Mouse (Mus musculus): ENCODE measurements around the gene Yif1b. TPM values are rescaled to one million over a fixed set of nuclear protein-coding genes. Genes with fewer than 3 reads are reported as not detected.
A peak's percentile ranks its signal among the peaks of the same experiment; 100 is the strongest.

Yif1b gene
- polyA plus RNA-seq, 2 experiments = 24.4 to 44.5 TPM

DNA sequence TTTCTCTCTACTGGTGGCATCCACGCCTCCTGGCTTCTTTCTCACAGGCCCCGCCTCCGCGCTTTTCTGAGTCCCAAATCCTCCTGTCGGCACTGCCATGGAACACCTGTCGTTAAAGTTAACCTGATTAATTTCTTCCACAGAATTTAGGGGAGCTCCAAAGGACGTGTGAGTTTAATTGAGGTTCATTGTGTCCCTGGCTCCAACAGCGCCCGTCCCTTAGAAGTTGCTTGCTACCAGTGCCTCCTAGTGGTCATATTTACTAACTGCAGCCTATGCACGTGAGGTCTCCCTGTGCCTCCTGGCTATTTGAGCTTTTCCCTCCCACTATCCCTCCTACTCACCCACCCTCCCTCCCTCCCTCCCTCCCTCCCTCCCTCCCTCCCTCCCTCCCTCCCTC, 58.9 kb downstream of the Yif1b start:
- H3K4me1 ChIP-seq (replicated peaks; ENCODE audit: control insufficient read depth in 2 of 2, insufficient read depth in 2 of 2, low read length in 1 of 2) = peaks cover 0 to 7% of the 10 kb centered on the region in 2 experiments; a peak in 1 of 4 replicates
- H3K4me2 ChIP-seq (ENCODE audit: low read depth) = no peak overlapping the region
- DNase-seq (ENCODE audit: low read depth in 3 of 3, low spot score in 3 of 3) (peak in 1 of 3 experiments; percentile 49), ATAC-seq (ENCODE audit: insufficient read depth) (no peak)
- no peak overlapping the region for H3K27ac ChIP-seq
- no peaks in the 10 kb centered on the region for H3K9me3 ChIP-seq (ENCODE audit: control insufficient read depth, low read length)
- H3K9ac ChIP-seq (replicated peaks) = no peak overlapping the region
- no peaks in the 10 kb centered on the region; the same call in 1 of the 2 replicates for H3K27me3 ChIP-seq (ENCODE audit: control insufficient read depth, insufficient read depth, low read length)
- TF ChIP-seq EP300 (IDR thresholded peaks at IDR 0.05; ENCODE audit: low read depth) = no peak
- TF ChIP-seq CTCF (IDR thresholded peaks at IDR 0.05; ENCODE audit: low read depth) = peak; percentile 88
- H3K4me3 ChIP-seq (ENCODE audit: insufficient read depth in 1 of 2, low read depth in 2 of 2, low read length in 2 of 2) = no peak overlapping the region
- WGBS (ENCODE audit: insufficient replicate concordance) = 14% methylated on average over 10 of the region's 10 CpGs
- no peaks in the 10 kb centered on the region for H3K36me3 ChIP-seq (replicated peaks; ENCODE audit: control insufficient read depth, insufficient read depth, low read depth)

Other genes with a start within 250 kb of the Yif1b start
- 0.06 and 0.15 TPM in 2 replicates for gene Ryr1, start 113.2 kb upstream of the Yif1b start, polyA plus RNA-seq (2012; rRNA removed)
- gene Ryr1, start 113.2 kb upstream of the Yif1b start, polyA plus RNA-seq (2014; fragmentation: Nextera tagmentation; extraction: Ambion mirVana) = 0.06 and 0.08 TPM in 2 replicates
- 0.88 and 0.96 TPM in 2 replicates for gene Rasgrp4, start 103.5 kb upstream of the Yif1b start, polyA plus RNA-seq (2012; rRNA removed)
- gene Rasgrp4, start 103.5 kb upstream of the Yif1b start, polyA plus RNA-seq (2014; fragmentation: Nextera tagmentation; extraction: Ambion mirVana) = 0.04 and 0.39 TPM in 2 replicates
- gene Fam98c, start 82.1 kb upstream of the Yif1b start, polyA plus RNA-seq (2012; rRNA removed) = 5.1 and 5.8 TPM in 2 replicates
- gene Fam98c, start 82.1 kb upstream of the Yif1b start, polyA plus RNA-seq (2014; fragmentation: Nextera tagmentation; extraction: Ambion mirVana) = 4.6 and 4.7 TPM in 2 replicates
- gene Ggn, start 68.1 kb upstream of the Yif1b start, polyA plus RNA-seq (2012; rRNA removed) = 0.03 and 0.04 TPM in 2 replicates
- gene Ggn, start 68.1 kb upstream of the Yif1b start, polyA plus RNA-seq (2014; fragmentation: Nextera tagmentation; extraction: Ambion mirVana) = not detected in 2 replicates
- 0.38 and 0.51 TPM in 2 replicates for gene Spred3, start 67.9 kb upstream of the Yif1b start, polyA plus RNA-seq (2012; rRNA removed)
- 0.04 and 0.08 TPM in 2 replicates for gene Spred3, start 67.9 kb upstream of the Yif1b start, polyA plus RNA-seq (2014; fragmentation: Nextera tagmentation; extraction: Ambion mirVana)
- gene Psmd8, start 57.6 kb upstream of the Yif1b start, polyA plus RNA-seq (2012; rRNA removed) = 86.0 and 86.2 TPM in 2 replicates
- 130 and 131 TPM in 2 replicates for gene Psmd8, start 57.6 kb upstream of the Yif1b start, polyA plus RNA-seq (2014; fragmentation: Nextera tagmentation; extraction: Ambion mirVana)
- gene Catsperg1, start 24.3 kb upstream of the Yif1b start, polyA plus RNA-seq (2012; rRNA removed) = 0.32 and 0.45 TPM in 2 replicates
- 0.11 TPM in 1 of 2 replicates, not detected in the other for gene Catsperg1, start 24.3 kb upstream of the Yif1b start, polyA plus RNA-seq (2014; fragmentation: Nextera tagmentation; extraction: Ambion mirVana)
- 2.4 TPM in 2 replicates for gene Kcnk6, start 5.8 kb upstream of the Yif1b start, polyA plus RNA-seq (2012; rRNA removed)
- gene Kcnk6, start 5.8 kb upstream of the Yif1b start, polyA plus RNA-seq (2014; fragmentation: Nextera tagmentation; extraction: Ambion mirVana) = 0.55 and 0.82 TPM in 2 replicates
- gene 2200002D01Rik, start 10.1 kb downstream of the Yif1b start, polyA plus RNA-seq (2012; rRNA removed) = 0.39 and 1.3 TPM in 2 replicates
- gene 2200002D01Rik, start 10.1 kb downstream of the Yif1b start, polyA plus RNA-seq (2014; fragmentation: Nextera tagmentation; extraction: Ambion mirVana) = 2.6 and 4.8 TPM in 2 replicates
- gene Spint2, start 43.6 kb downstream of the Yif1b start, polyA plus RNA-seq (2012; rRNA removed) = 14.6 and 15.6 TPM in 2 replicates
- 22.3 and 23.6 TPM in 2 replicates for gene Spint2, start 43.6 kb downstream of the Yif1b start, polyA plus RNA-seq (2014; fragmentation: Nextera tagmentation; extraction: Ambion mirVana)
- 1.5 and 2.5 TPM in 2 replicates for gene Ppp1r14a, start 51.0 kb downstream of the Yif1b start, polyA plus RNA-seq (2012; rRNA removed)
- gene Ppp1r14a, start 51.0 kb downstream of the Yif1b start, polyA plus RNA-seq (2014; fragmentation: Nextera tagmentation; extraction: Ambion mirVana) = 2.3 TPM in 2 replicates
- gene Dpf1, start 65.6 kb downstream of the Yif1b start, polyA plus RNA-seq (2012; rRNA removed) = 0.81 TPM in 2 replicates
- 1.0 and 2.1 TPM in 2 replicates for gene Dpf1, start 65.6 kb downstream of the Yif1b start, polyA plus RNA-seq (2014; fragmentation: Nextera tagmentation; extraction: Ambion mirVana)

Data from liver, embryonic 14.5 days (tissue).